Mouse (Mus musculus) forebrain, embryonic 11.5 days (tissue): Measurements from ENCODE around the gene Ddx31. TPM values are rescaled to one million over a fixed set of nuclear protein-coding genes. Genes with fewer than 3 reads are reported as not detected.

Experiments
- ATAC-seq: fragments of 200-750 bp; cut with Nextera tagmentation; replicated peaks from 2 replicates; pipeline ENCODE4 v1.8.0; 2017; ENCODE audit warnings: moderate TSS enrichment; ENCODE audit not compliant: low FRiP score
- DNase-seq: peaks from one replicate; pipeline ENCODE4 v3.0.0-alpha.2; 2017; ENCODE audit warnings: low spot score
- H3K27ac ChIP-seq: fragments of 300-500 bp; sonication (generic); 2 replicates; pipeline ENCODE4 v1.5.1; 2014; ENCODE audit warnings: low read depth, low read length
- H3K27me3 ChIP-seq: fragments of 300-500 bp; sonication (generic); 2 replicates; pipeline ENCODE4 v1.6.1; 2014; ENCODE audit warnings: mild to moderate bottlenecking, low read length, mixed read lengths; ENCODE audit not compliant: control insufficient read depth, insufficient read depth
- H3K36me3 ChIP-seq: fragments of 300-500 bp; sonication (generic); 2 replicates; pipeline ENCODE4 v1.6.1; 2014; ENCODE audit warnings: mild to moderate bottlenecking, low read length, moderate library complexity, mixed read lengths; ENCODE audit not compliant: control insufficient read depth, insufficient read depth
- H3K4me1 ChIP-seq: fragments of 300-500 bp; sonication (generic); replicated peaks from 2 replicates; pipeline ENCODE4 v1.6.1; 2014; ENCODE audit warnings: low read length, mixed read lengths; ENCODE audit not compliant: control insufficient read depth, insufficient read depth
- H3K4me2 ChIP-seq: fragments of 300-500 bp; sonication (generic); 2 replicates; pipeline ENCODE4 v1.6.1; 2014; ENCODE audit warnings: low read depth, mild to moderate bottlenecking, low read length, moderate library complexity, mixed read lengths; ENCODE audit not compliant: severe bottlenecking
- H3K4me3 ChIP-seq: fragments of 300-500 bp; sonication (generic); 2 replicates; pipeline ENCODE4 v1.5.1; 2014; ENCODE audit warnings: low read depth, low read length
- H3K9ac ChIP-seq: fragments of 300-500 bp; sonication (generic); 2 replicates; pipeline ENCODE4 v1.6.1; 2014; ENCODE audit warnings: low read length
- H3K9me3 ChIP-seq: fragments of 300-500 bp; sonication (generic); 2 replicates; pipeline ENCODE4 v1.6.1; 2016; ENCODE audit warnings: low read length, mixed read lengths; ENCODE audit not compliant: control insufficient read depth
- WGBS: fragments of 180-500 bp; shearing (Covaris S2); extraction: QIAGEN DNeasy Blood & Tissue Kit; methylation state at CpG from one replicate; pipeline ENCODE4 v1.1.7; 2014; 5-methylcytosine and 5-hydroxymethylcytosine counted together
- polyA plus RNA-seq: library from polyadenylated mRNA; unstranded; fragments of >200 nt; fragmentation: Nextera tagmentation; extraction: Ambion mirVana; gene quantifications from 2 replicates; pipeline ENCODE4 v1.2.1, GENCODE M21; 2014

The Ddx31 gene
- polyA plus RNA-seq, 1 experiment from 2014 or later = 21.6 TPM

DNA sequence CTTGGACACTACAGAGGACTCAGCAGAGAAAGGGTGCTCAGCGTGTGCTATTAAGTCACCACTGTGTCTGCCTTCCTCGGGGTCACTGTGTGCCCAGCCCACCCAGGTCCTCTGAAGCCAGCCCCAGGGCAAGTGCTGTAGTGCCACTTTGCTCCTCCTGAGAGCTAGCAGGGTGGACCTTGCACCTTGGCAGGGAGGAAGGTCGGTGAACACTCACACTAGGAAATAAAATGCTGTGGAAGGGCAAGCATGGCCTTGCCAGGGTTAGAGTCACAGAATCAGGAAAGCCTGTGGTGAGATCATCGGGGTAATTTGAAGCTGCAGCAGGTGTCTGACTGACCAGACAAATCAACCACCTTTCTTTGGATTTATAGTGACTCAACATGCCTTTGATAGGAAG lies 65.4 kb downstream of the Ddx31 start:
- Histone ChIP-seq H3K9me3 (no peaks in the 10 kb centered on the region), H3K4me2 (no peak overlapping the region), H3K4me1 (peaks cover 25% of the 10 kb centered on the region), H3K27me3 (peaks cover 77% of the 10 kb centered on the region), H3K27ac (no peak overlapping the region), H3K36me3 (no peaks in the 10 kb centered on the region; the same call in 1 of the 2 replicates), H3K9ac (no peak overlapping the region), H3K4me3 (no peak overlapping the region)
- ATAC-seq (no peak), DNase-seq (no peak)
- WGBS = 39% methylated on average over 4 of the region's 4 CpGs

DNA sequence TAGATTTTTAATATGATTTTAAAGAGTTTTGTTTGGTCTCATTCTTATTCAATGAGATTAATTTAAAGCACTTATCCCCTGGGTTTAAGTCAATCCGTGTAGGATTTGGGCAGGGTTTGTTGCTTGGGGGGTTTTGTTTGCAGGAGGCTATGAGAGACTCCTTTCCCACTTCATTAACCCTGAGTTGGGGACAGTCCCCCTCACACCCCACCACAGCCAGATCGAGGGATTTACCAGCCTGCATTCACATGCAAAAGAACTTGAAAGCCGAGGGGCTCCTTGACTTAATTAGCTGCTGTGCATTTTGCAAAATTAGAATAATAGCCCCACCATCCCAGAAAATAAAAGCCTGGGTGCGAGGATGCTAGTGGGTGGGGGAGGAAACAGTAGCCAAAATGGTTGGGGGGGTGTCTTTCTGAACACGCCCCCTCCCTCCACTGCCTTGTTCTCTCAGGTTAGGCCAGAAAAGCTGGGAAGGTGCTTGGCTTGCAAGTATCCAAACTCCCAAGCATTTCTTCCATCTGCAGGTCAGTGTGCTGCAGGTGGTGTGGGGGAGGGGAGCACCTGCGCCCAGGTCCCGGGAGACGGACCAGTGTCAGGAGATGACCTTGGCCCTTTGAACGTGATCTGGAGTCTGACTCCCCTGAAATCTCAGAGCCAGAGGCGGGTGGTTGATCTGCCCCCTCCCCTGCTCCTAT lies 67.6 kb downstream of the Ddx31 start:
- Histone ChIP-seq H3K4me3 (no peak overlapping the region), H3K36me3 (no peaks in the 10 kb centered on the region; the same call in 1 of the 2 replicates), H3K27me3 (peaks cover 92% of the 10 kb centered on the region), H3K27ac (no peak overlapping the region), H3K4me2 (peak overlapping the region; percentile 27), H3K4me1 (peaks cover 40% of the 10 kb centered on the region), H3K9me3 (no peaks in the 10 kb centered on the region), H3K9ac (no peak overlapping the region)
- ATAC-seq (peak; percentile 74), DNase-seq (peak; percentile 64)
- WGBS = under 1% methylated on average over 10 of the region's 10 CpGs

- Histone ChIP-seq H3K9ac (no peak overlapping the region), H3K36me3 (no peaks in the 10 kb centered on the region; the same call in 1 of the 2 replicates), H3K4me3 (no peak overlapping the region), H3K27me3 (peaks cover 93% of the 10 kb centered on the region), H3K9me3 (no peaks in the 10 kb centered on the region), H3K27ac (no peak overlapping the region), H3K4me2 (peak overlapping the region; percentile 27), H3K4me1 (peaks cover 40% of the 10 kb centered on the region)
- DNase-seq (peak; percentile 75), ATAC-seq (peak; percentile 71)
- WGBS = 1% methylated on average over 39 of the region's 39 CpGs
Observed at GRCm38 (mm10) chr2:28908389-28909153, 68.4 kb downstream of the Ddx31 start.

- ATAC-seq = no peak
- DNase-seq = peak; percentile 59
- H3K4me1 ChIP-seq = peaks cover 40% of the 10 kb centered on the region
- H3K4me3 ChIP-seq = no peak overlapping the region
- H3K27me3 ChIP-seq = peaks cover 93% of the 10 kb centered on the region
- H3K36me3 ChIP-seq = no peaks in the 10 kb centered on the region; the same call in 1 of the 2 replicates
- H3K4me2 ChIP-seq = no peak overlapping the region
- no peaks in the 10 kb centered on the region for H3K9me3 ChIP-seq
- H3K9ac ChIP-seq = no peak overlapping the region
- H3K27ac ChIP-seq = no peak overlapping the region
- 1% methylated on average over 41 of the region's 41 CpGs for WGBS
Observed at GRCm38 (mm10) chr2:28909186-28909817, 69.1 kb downstream of the Ddx31 start.

DNA sequence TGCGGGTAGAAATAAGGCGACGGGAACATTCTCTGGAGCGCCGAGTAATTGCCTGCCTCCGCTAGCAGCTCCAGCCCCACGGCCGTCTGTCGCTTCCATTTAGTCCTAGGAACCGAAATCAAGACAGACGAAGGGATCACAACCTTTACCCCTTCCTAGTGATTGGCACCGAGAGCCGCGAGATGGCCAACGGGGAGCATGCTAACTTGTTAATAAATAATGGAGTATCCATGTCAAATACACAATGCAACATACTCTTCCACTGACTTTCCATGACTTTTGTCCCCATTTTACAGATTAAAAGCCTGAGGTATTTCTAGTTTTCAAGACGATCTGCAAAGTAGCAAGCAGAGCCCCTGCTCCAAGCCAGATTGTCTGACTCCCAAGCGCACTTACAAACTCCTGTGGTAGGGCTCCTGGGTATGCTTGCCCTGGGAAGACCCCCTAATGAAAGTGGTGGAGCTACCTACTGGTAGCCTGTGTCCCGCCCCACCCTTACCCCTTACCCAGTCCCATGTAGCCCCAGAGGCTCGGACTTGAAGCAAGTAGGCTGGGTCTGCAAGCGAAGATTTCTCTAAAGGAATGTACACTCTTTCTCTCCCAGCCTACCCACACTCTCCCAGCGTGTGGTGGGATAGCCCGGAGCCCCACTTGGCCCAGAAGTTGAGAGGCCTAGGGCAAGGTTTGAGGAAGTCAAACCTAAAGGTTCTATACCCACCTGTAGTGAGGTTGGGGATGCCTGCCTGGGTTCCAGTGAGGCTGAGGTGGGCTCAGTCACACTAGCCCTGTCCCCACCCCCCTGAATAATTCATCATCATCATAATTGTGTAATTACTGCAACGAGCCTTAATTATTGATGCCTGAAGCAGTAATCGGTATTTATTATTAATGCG lies 69.9 kb downstream of the Ddx31 start:
- Histone ChIP-seq H3K9me3 (no peaks in the 10 kb centered on the region), H3K27me3 (peaks cover 93% of the 10 kb centered on the region), H3K4me1 (peaks cover 40% of the 10 kb centered on the region), H3K9ac (no peak overlapping the region), H3K27ac (no peak overlapping the region), H3K4me2 (no peak overlapping the region), H3K4me3 (no peak overlapping the region), H3K36me3 (no peaks in the 10 kb centered on the region)
- no peak for ATAC-seq
- 5% methylated on average over 25 of the region's 25 CpGs for WGBS
- no peak for DNase-seq

GRCm38 (mm10) chr2:28910877-28911276 lies 70.7 kb downstream of the Ddx31 start:
- Histone ChIP-seq H3K27ac (no peak overlapping the region), H3K9ac (no peak overlapping the region), H3K4me3 (no peak overlapping the region), H3K4me2 (no peak overlapping the region), H3K27me3 (peaks cover 93% of the 10 kb centered on the region), H3K9me3 (no peaks in the 10 kb centered on the region), H3K4me1 (peaks cover 40% of the 10 kb centered on the region), H3K36me3 (no peaks in the 10 kb centered on the region)
- WGBS = 5% methylated on average over 3 of the region's 3 CpGs
- no peak for ATAC-seq
- DNase-seq = peak; percentile 63

GRCm38 (mm10) chr2:28911331-28912038 lies 71.3 kb downstream of the Ddx31 start:
- peaks cover 41% of the 10 kb centered on the region for H3K4me1 ChIP-seq
- no peaks in the 10 kb centered on the region for H3K36me3 ChIP-seq
- H3K9me3 ChIP-seq = no peaks in the 10 kb centered on the region
- no peak overlapping the region for H3K27ac ChIP-seq
- ATAC-seq = no peak
- under 1% methylated on average over 44 of the region's 44 CpGs for WGBS
- peak; percentile 58 for DNase-seq
- no peak overlapping the region for H3K4me3 ChIP-seq
- H3K4me2 ChIP-seq = no peak overlapping the region
- H3K27me3 ChIP-seq = peaks cover 93% of the 10 kb centered on the region
- H3K9ac ChIP-seq = no peak overlapping the region
